Mouse (Mus musculus) limb, embryonic 15.5 days (tissue): Measurements from ENCODE around the gene Acvr1b. TPM values are rescaled to one million over a fixed set of nuclear protein-coding genes. Genes with fewer than 3 reads are reported as not detected.

Source experiments
- ATAC-seq: fragments of 200-750 bp; cut with Nextera tagmentation; 2 replicates; pipeline ENCODE4 v1.8.0; 2017; ENCODE audit warnings: low read depth, moderate TSS enrichment; ENCODE audit not compliant: insufficient number of reproducible peaks, low FRiP score, low TSS enrichment
- H3K27ac ChIP-seq: fragments of 300-500 bp; sonication (generic); 2 replicates; pipeline ENCODE4 v1.5.1; 2015; ENCODE audit warnings: moderate library complexity, mild to moderate bottlenecking, inconsistent platforms
- H3K27me3 ChIP-seq: fragments of 300-500 bp; sonication (generic); 2 replicates; pipeline ENCODE4 v1.6.1; 2015; ENCODE audit warnings: inconsistent platforms
- H3K36me3 ChIP-seq: fragments of 300-500 bp; sonication (generic); 2 replicates; pipeline ENCODE4 v1.6.1; 2015; ENCODE audit warnings: inconsistent platforms
- H3K4me1 ChIP-seq: fragments of 300-500 bp; sonication (generic); 2 replicates; pipeline ENCODE4 v1.6.1; 2015; ENCODE audit warnings: inconsistent platforms
- H3K4me2 ChIP-seq: fragments of 300-500 bp; sonication (generic); 2 replicates; pipeline ENCODE4 v1.6.1; 2015; ENCODE audit warnings: mild to moderate bottlenecking, inconsistent platforms
- H3K4me3 ChIP-seq: fragments of 300-500 bp; sonication (generic); 2 replicates; pipeline ENCODE4 v1.5.1; 2015; ENCODE audit warnings: mild to moderate bottlenecking, inconsistent platforms
- H3K9ac ChIP-seq: fragments of 300-500 bp; sonication (generic); 2 replicates; pipeline ENCODE4 v1.6.1; 2015; ENCODE audit warnings: inconsistent platforms
- H3K9me3 ChIP-seq: fragments of 300-500 bp; sonication (generic); 2 replicates; pipeline ENCODE4 v1.6.1; 2016; ENCODE audit warnings: inconsistent platforms
- WGBS: fragments of 180-500 bp; shearing (Covaris S2); methylation state at CpG from one replicate; pipeline ENCODE4 v1.1.7; 2015; 5-methylcytosine and 5-hydroxymethylcytosine counted together
- polyA plus RNA-seq: library from polyadenylated mRNA; unstranded; fragments of >200 nt; fragmentation: Nextera tagmentation; extraction: Ambion mirVana; gene quantifications from 2 replicates; pipeline ENCODE4 v1.2.1, GENCODE M21; 2015

The Acvr1b gene
- polyA plus RNA-seq: 8.4 and 10.9 TPM in 2 replicates

- Histone ChIP-seq H3K9me3 (no peaks in the 10 kb centered on the region), H3K9ac (peak within 1 kb of the TSS; percentile 89), H3K36me3 (no peaks in the 10 kb centered on the region), H3K4me3 (peak within 1 kb of the TSS; percentile 84), H3K27ac (peak within 1 kb of the TSS; percentile 82), H3K4me1 (peaks cover 40% of the 10 kb centered on the region), H3K27me3 (no peaks in the 10 kb centered on the region), H3K4me2 (peak within 1 kb of the TSS; percentile 78)
- ATAC-seq: peak; percentile 88
- WGBS: 1% methylated on average over 46 of the region's 87 CpGs
Observed at GRCm38 (mm10) chr15:101173421-101174211, at the start of gene Acvr1b. TSS of gene Acvr1b (plus strand) at chr15:101174067.

GRCm38 (mm10) chr15:101125561-101125960, 48.3 kb upstream of the Acvr1b start:
- H3K9me3 ChIP-seq: no peaks in the 10 kb centered on the region
- H3K9ac ChIP-seq: no peak overlapping the region
- H3K4me1 ChIP-seq: peaks cover 35% of the 10 kb centered on the region
- no peak for ATAC-seq
- H3K27ac ChIP-seq: no peak overlapping the region
- no peak overlapping the region for H3K4me2 ChIP-seq
- no peaks in the 10 kb centered on the region for H3K36me3 ChIP-seq
- 83% methylated on average over 6 of the region's 6 CpGs for WGBS
- H3K4me3 ChIP-seq: no peak overlapping the region
- peaks cover 13% of the 10 kb centered on the region; the same call in 1 of the 2 replicates for H3K27me3 ChIP-seq

GRCm38 (mm10) chr15:101126876-101127544, 46.9 kb upstream of the Acvr1b start:
- Histone ChIP-seq H3K9ac (no peak overlapping the region), H3K4me1 (peaks cover 46% of the 10 kb centered on the region), H3K4me3 (no peak overlapping the region), H3K9me3 (no peaks in the 10 kb centered on the region), H3K36me3 (no peaks in the 10 kb centered on the region), H3K4me2 (no peak overlapping the region), H3K27ac (peak overlapping the region; percentile 75), H3K27me3 (peaks cover 22% of the 10 kb centered on the region; the same call in 1 of the 2 replicates)
- 64% methylated on average over 12 of the region's 12 CpGs for WGBS
- ATAC-seq: peak; percentile 69; the same call in 1 of the 2 replicates

- Histone ChIP-seq H3K27me3 (peaks cover 22% of the 10 kb centered on the region; the same call in 1 of the 2 replicates), H3K36me3 (no peaks in the 10 kb centered on the region), H3K4me3 (peak within 1 kb of the TSS; percentile 48), H3K9ac (peak within 1 kb of the TSS; percentile 49), H3K9me3 (no peaks in the 10 kb centered on the region), H3K4me2 (peak within 1 kb of the TSS; percentile 84), H3K27ac (0 out of 2 replicates have a peak within 1 kb of the TSS, but pooled peaks have one; percentile 43), H3K4me1 (peaks cover 40% of the 10 kb centered on the region)
- no peak for ATAC-seq
- whole genome bisulfite sequencing: 4% methylated on average over 45 of the region's 46 CpGs
Observed at GRCm38 (mm10) chr15:101128181-101129089, 45.4 kb upstream of the Acvr1b start, which contains the start of gene Acvrl1. TSS of gene Acvrl1 (plus strand) at chr15:101128522.

- no peaks in the 10 kb centered on the region for H3K36me3 ChIP-seq
- no peak overlapping the region for H3K27ac ChIP-seq
- 55% methylated on average over 5 of the region's 5 CpGs for WGBS
- H3K4me2 ChIP-seq: peak overlapping the region; percentile 84
- H3K4me3 ChIP-seq: peak overlapping the region; percentile 48
- peak overlapping the region; percentile 49; the same call in 1 of the 2 replicates for H3K9ac ChIP-seq
- peaks cover 22% of the 10 kb centered on the region; the same call in 1 of the 2 replicates for H3K27me3 ChIP-seq
- H3K9me3 ChIP-seq: no peaks in the 10 kb centered on the region
- H3K4me1 ChIP-seq: peaks cover 49% of the 10 kb centered on the region
- no peak for ATAC-seq
Observed at GRCm38 (mm10) chr15:101129412-101129811, 44.5 kb upstream of the Acvr1b start.

- peaks cover 22% of the 10 kb centered on the region; the same call in 1 of the 2 replicates for H3K27me3 ChIP-seq
- ATAC-seq: no peak
- H3K4me1 ChIP-seq: peaks cover 59% of the 10 kb centered on the region
- no peak overlapping the region for H3K27ac ChIP-seq
- H3K36me3 ChIP-seq: no peaks in the 10 kb centered on the region
- 24% methylated on average over 11 of the region's 11 CpGs for WGBS
- H3K4me3 ChIP-seq: no peak overlapping the region
- no peaks in the 10 kb centered on the region for H3K9me3 ChIP-seq
- H3K9ac ChIP-seq: no peak overlapping the region
- no peak overlapping the region for H3K4me2 ChIP-seq
Observed at GRCm38 (mm10) chr15:101131498-101131897, 42.4 kb upstream of the Acvr1b start.

- Histone ChIP-seq H3K4me3 (no peak overlapping the region), H3K9me3 (no peaks in the 10 kb centered on the region), H3K9ac (no peak overlapping the region), H3K36me3 (no peaks in the 10 kb centered on the region), H3K27me3 (peaks cover 22% of the 10 kb centered on the region; the same call in 1 of the 2 replicates), H3K27ac (0 out of 2 replicates have a peak overlapping the region, but pooled peaks have one; percentile 22), H3K4me2 (no peak overlapping the region), H3K4me1 (peaks cover 53% of the 10 kb centered on the region)
- WGBS: 68% methylated on average over 6 of the region's 6 CpGs
- ATAC-seq: no peak
Observed at GRCm38 (mm10) chr15:101132041-101132440, 41.8 kb upstream of the Acvr1b start.

- no peak overlapping the region for H3K4me3 ChIP-seq
- no peaks in the 10 kb centered on the region for H3K36me3 ChIP-seq
- 75% methylated on average over 6 of the region's 6 CpGs for WGBS
- no peak overlapping the region for H3K9ac ChIP-seq
- peaks cover 19% of the 10 kb centered on the region; the same call in 1 of the 2 replicates for H3K27me3 ChIP-seq
- H3K4me1 ChIP-seq: peaks cover 51% of the 10 kb centered on the region
- ATAC-seq: no peak
- no peak overlapping the region for H3K4me2 ChIP-seq
- peak overlapping the region; percentile 22; the same call in 1 of the 2 replicates for H3K27ac ChIP-seq
- H3K9me3 ChIP-seq: no peaks in the 10 kb centered on the region
Observed at GRCm38 (mm10) chr15:101132761-101133160, 41.1 kb upstream of the Acvr1b start.

GRCm38 (mm10) chr15:101133993-101134704, 39.7 kb upstream of the Acvr1b start:
- peak overlapping the region; percentile 25; the same call in 1 of the 2 replicates for H3K4me2 ChIP-seq
- H3K27ac ChIP-seq: peak overlapping the region; percentile 47
- 36% methylated on average over 15 of the region's 15 CpGs for WGBS
- peaks cover 19% of the 10 kb centered on the region; the same call in 1 of the 2 replicates for H3K27me3 ChIP-seq
- H3K4me3 ChIP-seq: peak overlapping the region; percentile 15
- H3K9ac ChIP-seq: no peak overlapping the region
- no peaks in the 10 kb centered on the region for H3K9me3 ChIP-seq
- ATAC-seq: no peak
- no peaks in the 10 kb centered on the region for H3K36me3 ChIP-seq
- H3K4me1 ChIP-seq: peaks cover 39% of the 10 kb centered on the region

- Histone ChIP-seq H3K36me3 (no peaks in the 10 kb centered on the region), H3K27me3 (peaks cover 8% of the 10 kb centered on the region; the same call in 1 of the 2 replicates), H3K4me2 (peak overlapping the region; percentile 25), H3K9ac (no peak overlapping the region), H3K4me1 (peaks cover 47% of the 10 kb centered on the region), H3K27ac (no peak overlapping the region), H3K9me3 (no peaks in the 10 kb centered on the region), H3K4me3 (no peak overlapping the region)
- WGBS: 55% methylated on average over 8 of the region's 8 CpGs
- no peak for ATAC-seq
Observed at GRCm38 (mm10) chr15:101135405-101135804, 38.5 kb upstream of the Acvr1b start.
